Mouse (Mus musculus): ENCODE measurements around the gene Borcs6.

The Borcs6 gene

DNA sequence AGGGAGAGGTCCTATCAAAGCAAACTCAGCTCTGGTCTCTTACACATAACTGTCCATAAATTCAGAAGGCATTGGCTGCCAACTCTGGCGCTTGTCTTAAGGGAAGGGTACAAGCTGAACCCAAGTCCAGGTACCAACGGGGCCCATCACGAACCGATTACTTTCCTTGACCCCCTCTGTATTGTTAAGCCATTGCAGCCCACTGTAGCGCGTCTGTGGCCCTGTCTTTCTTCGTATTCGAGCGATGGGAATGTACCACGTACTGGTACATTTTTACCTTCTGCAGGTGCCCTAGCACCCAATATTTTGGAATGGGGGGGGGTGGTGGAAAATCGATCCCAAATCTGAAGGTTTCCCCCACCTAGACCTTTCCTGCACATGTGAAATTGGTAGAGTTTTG is 12.7 kb downstream of the Borcs6 start:
- Histone ChIP-seq H3K27me3 (ENCODE audit: control insufficient read depth, insufficient read depth, low read length, poor library complexity, severe bottlenecking) (no peaks in the 10 kb centered on the region), H3K36me3 (ENCODE audit: control insufficient read depth, insufficient read depth, low read length, poor library complexity, severe bottlenecking) (no peaks in the 10 kb centered on the region)
- no peak for DNase-seq (ENCODE audit: low read depth, low spot score)

DNA sequence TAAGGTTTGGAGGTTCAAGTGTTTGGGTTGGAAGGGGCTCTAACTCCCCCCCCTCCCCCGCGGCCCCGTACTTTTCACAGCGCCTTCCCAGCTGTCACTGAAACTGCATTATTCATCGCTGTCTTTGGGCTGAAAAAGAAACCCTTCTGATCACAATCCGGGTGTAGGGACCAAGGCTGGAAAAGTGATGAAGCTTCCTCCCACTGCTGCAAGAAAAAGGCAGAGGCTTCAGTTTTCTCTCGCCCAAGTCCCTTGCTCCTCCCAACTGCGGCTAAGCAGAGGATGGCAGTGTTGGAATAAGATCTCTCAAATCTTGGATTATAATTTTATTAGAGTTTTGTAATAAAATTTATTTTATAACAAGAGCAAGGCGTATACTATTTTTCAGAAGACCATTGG is 13.1 kb downstream of the Borcs6 start:
- Histone ChIP-seq H3K27me3 (ENCODE audit: control insufficient read depth, insufficient read depth, low read length, poor library complexity, severe bottlenecking) (no peaks in the 10 kb centered on the region), H3K36me3 (ENCODE audit: control insufficient read depth, insufficient read depth, low read length, poor library complexity, severe bottlenecking) (no peaks in the 10 kb centered on the region)
- DNase-seq (ENCODE audit: low read depth, low spot score) = no peak

DNA sequence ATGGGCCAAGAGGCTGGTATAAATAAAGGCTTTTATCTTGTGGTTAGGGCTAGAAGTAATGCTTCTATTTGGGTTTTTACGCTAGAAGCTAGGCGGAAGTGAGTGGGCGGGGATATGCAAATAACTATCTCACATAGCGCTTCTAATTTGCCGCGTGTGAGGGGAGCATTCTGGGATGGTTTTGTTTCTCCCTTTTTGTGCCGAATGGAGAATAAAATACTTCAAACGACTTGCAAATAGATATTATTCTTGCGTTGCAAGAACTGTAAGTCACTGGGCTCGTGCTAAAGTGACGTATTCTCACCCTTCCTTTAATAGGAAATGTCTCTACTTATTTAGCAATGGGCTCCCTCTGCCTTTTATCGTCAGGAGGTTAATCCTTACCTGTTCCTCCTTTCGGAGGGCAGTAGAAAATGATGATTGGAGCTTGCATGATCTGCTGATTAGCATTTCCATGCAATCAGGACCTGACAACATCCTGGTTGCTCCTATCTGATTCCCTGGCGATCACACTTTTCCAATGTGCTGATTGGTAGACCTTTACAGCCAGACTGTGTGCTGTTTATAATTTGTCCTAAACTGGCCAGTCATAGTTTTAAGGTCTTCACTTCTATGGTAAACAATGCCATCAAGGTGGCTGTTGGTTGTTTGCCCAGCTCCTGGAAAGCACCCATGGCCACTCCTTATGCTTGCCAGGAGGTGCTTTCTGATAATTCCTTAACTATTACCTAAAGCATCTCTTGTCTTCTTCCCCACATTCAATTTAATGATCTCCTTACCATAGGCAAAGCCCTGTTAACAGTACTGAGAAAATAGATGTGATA is 13.8 kb downstream of the Borcs6 start:
- peak; percentile 97 for DNase-seq (ENCODE audit: low read depth, low spot score)
- Histone ChIP-seq H3K27me3 (ENCODE audit: control insufficient read depth, insufficient read depth, low read length, poor library complexity, severe bottlenecking) (no peaks in the 10 kb centered on the region), H3K36me3 (ENCODE audit: control insufficient read depth, insufficient read depth, low read length, poor library complexity, severe bottlenecking) (no peaks in the 10 kb centered on the region)

DNA sequence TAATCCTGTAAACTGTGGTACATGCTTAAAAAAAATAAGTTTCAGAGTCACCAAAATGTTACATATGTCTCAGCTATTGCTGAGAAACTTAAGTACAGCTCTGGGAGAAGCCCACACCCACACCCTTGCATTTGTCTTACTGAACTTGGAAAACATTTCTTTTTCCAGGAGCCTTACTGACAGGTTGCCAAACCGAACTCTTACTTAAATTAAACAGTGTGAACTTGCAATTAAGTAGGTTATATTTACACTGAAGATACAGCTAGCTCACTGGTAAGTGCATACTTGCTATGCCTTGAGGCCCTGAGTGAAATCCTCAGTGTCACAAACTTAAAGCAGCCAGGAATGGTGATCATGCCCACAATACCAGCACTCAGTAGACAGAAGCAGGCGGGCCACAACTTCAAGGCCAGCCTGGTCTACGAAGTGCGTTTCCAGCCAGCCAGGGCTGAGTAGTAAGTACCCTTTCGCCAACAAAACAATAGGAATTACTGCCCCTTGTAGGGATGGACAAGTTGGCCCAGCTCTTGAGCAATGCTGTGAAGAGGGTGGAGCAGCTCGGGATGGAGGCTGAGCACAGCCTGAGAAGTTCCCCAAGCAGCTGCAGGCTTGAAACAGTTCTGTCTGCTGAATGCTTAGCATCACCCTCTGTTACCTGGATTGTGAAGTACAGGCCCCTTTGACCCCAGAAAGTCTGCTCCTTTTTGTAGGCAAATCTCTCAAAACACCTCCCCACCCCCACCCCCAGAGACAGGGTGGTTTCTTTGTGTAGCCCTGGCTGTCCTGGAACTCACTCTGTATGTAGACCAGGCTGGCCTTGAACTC is 14.6 kb downstream of the Borcs6 start:
- no peak for DNase-seq (ENCODE audit: low read depth, low spot score)
- Histone ChIP-seq H3K36me3 (ENCODE audit: control insufficient read depth, insufficient read depth, low read length, poor library complexity, severe bottlenecking) (no peaks in the 10 kb centered on the region), H3K27me3 (ENCODE audit: control insufficient read depth, insufficient read depth, low read length, poor library complexity, severe bottlenecking) (no peaks in the 10 kb centered on the region)

DNA sequence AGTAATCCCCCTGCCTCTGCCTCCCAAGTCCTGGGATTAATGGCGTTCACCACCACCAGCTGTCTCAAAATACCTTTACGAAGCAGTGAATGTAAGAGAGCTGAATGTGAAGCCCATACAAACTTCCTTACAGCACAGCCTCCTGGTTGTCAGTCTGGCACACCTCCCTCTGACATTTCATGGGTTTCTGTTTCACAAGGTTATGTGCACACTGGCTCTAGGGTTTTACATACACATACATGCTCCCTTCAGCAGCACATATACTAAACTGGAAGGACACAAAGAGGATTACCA is 15.2 kb downstream of the Borcs6 start:
- no peak for DNase-seq (ENCODE audit: low read depth, low spot score)
- Histone ChIP-seq H3K36me3 (ENCODE audit: control insufficient read depth, insufficient read depth, low read length, poor library complexity, severe bottlenecking) (no peaks in the 10 kb centered on the region), H3K27me3 (ENCODE audit: control insufficient read depth, insufficient read depth, low read length, poor library complexity, severe bottlenecking) (no peaks in the 10 kb centered on the region)

DNA sequence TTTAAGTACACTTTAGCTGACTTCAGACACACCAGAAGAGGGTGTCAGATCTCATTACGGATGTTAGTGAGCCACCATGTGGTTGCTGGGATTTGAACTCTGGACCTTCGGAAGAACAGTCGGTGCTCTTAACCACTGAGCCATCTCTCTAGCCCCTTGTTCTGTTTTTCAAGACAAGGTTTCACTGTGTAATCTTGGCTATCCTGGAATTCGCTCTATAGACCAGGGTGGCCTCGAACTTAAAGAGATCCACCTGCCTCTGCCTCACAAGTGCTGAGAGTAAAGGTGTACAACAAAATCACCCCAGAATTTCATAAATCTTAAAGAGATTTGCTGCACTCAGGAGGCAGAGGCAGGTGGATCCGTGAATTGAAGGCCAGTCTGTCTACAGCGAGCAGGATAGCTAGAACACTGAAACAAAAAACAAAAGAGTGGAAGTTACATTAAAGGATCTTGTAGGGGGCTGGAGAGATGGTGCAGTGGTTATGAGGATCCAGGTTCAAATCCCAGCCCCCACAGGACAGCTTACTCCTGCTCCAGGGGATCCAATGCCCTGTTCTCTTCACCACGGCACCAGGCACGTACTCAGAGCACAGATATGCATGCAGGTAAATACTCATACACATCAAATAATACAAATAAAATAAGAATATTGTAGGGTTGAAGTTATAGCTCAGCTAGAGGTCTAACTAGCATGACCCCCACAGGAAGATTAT is 16.4 kb downstream of the Borcs6 start:
- H3K36me3 ChIP-seq (ENCODE audit: control insufficient read depth, insufficient read depth, low read length, poor library complexity, severe bottlenecking) = no peaks in the 10 kb centered on the region
- DNase-seq (ENCODE audit: low read depth, low spot score) = no peak
- no peaks in the 10 kb centered on the region for H3K27me3 ChIP-seq (ENCODE audit: control insufficient read depth, insufficient read depth, low read length, poor library complexity, severe bottlenecking)

DNA sequence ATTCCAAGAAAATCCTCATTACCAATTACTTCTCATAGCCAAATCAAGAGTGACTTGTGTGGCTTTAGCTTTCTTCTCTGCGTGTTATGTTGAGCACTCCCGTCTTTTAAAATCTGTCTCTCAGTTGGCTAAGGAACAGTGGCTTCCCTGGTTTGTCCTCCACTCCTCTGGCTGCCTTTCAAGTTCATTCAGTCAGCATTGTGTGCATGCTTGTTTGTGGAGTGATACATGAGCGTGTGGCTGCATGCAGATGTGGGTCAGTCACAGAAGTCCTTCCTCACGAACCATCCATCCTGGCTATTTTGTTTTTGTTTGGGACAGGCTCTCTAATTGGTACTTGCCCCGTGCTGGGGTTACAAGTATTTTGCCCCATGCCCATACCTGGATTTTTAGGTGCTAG is 17.1 kb downstream of the Borcs6 start:
- no peaks in the 10 kb centered on the region for H3K36me3 ChIP-seq (ENCODE audit: control insufficient read depth, insufficient read depth, low read length, poor library complexity, severe bottlenecking)
- H3K27me3 ChIP-seq (ENCODE audit: control insufficient read depth, insufficient read depth, low read length, poor library complexity, severe bottlenecking) = no peaks in the 10 kb centered on the region
- DNase-seq (ENCODE audit: low read depth, low spot score) = no peak

DNA sequence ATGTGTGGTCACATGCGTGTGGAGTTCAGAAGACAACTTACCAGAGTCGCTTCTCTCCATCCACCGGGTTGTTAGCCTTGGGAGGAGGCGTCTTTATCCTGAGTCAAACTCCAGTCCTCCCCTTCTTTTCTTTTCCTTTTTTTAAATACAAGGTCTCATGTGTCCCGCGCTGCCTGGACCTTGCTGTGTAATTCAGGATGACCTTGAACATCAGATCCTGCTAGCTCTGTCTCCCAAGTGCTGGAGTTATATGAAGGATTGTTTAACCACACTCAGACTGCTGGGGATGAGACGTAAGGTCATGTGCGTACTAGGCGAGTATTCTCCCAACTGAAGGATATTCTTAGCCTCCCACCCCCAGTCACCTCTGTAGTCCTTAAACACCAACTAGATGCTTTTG is 17.8 kb downstream of the Borcs6 start:
- H3K36me3 ChIP-seq (ENCODE audit: control insufficient read depth, insufficient read depth, low read length, poor library complexity, severe bottlenecking) = no peaks in the 10 kb centered on the region
- no peaks in the 10 kb centered on the region for H3K27me3 ChIP-seq (ENCODE audit: control insufficient read depth, insufficient read depth, low read length, poor library complexity, severe bottlenecking)
- DNase-seq (ENCODE audit: low read depth, low spot score) = no peak

DNA sequence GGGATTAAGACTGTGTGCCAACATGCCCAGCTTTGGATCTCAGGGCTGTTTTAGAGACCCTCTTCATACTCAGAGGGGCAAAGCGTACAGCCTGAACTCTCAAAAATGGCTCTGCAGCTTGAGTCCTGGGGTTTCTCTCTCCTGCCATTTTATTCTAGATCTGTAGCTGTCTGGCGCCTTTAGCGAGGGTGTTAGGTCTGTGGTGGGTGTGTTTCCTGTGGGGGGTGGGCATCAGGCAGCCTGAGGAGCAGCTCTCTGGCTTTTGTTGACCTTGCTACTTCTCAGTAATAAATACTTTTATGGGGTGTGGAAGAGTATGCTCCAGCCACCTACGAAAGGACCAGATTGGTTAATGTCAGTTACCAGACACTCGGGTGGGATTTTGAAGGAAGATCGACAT is 18.5 kb downstream of the Borcs6 start:
- no peak for DNase-seq (ENCODE audit: low read depth, low spot score)
- H3K36me3 ChIP-seq (ENCODE audit: control insufficient read depth, insufficient read depth, low read length, poor library complexity, severe bottlenecking) = no peaks in the 10 kb centered on the region
- no peaks in the 10 kb centered on the region for H3K27me3 ChIP-seq (ENCODE audit: control insufficient read depth, insufficient read depth, low read length, poor library complexity, severe bottlenecking)

DNA sequence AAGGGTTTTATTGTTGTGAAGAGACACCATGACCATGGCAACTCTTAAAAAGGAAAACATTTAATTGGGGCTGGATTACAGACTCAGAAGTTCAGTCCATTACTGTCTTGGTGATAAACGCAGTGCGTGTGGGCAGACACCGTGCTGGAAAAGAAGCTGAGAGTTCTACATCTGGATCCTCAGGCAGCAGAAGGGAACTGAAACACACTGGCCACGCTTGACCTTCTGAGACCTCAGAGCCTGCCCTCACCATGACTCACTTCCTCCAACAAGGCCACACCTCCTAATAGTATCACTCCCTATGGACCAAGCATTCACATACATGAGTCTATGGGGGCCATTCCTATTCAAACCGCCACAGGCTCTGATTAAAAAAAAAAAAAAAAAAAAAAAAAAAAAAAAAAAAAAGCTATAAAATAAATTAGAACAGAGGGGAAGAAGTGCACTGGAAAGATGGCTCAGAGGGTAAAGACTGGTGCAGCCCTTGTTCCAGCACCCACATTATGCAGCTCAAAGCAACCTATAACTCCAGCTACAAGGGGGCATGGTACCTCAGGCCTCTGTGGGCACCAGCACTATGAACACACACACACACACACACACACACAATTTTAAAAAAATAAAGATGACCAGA is 19.4 kb downstream of the Borcs6 start:
- DNase-seq (ENCODE audit: low read depth, low spot score) = peak; percentile 90
- Histone ChIP-seq H3K27me3 (ENCODE audit: control insufficient read depth, insufficient read depth, low read length, poor library complexity, severe bottlenecking) (no peaks in the 10 kb centered on the region), H3K36me3 (ENCODE audit: control insufficient read depth, insufficient read depth, low read length, poor library complexity, severe bottlenecking) (no peaks in the 10 kb centered on the region)

DNA sequence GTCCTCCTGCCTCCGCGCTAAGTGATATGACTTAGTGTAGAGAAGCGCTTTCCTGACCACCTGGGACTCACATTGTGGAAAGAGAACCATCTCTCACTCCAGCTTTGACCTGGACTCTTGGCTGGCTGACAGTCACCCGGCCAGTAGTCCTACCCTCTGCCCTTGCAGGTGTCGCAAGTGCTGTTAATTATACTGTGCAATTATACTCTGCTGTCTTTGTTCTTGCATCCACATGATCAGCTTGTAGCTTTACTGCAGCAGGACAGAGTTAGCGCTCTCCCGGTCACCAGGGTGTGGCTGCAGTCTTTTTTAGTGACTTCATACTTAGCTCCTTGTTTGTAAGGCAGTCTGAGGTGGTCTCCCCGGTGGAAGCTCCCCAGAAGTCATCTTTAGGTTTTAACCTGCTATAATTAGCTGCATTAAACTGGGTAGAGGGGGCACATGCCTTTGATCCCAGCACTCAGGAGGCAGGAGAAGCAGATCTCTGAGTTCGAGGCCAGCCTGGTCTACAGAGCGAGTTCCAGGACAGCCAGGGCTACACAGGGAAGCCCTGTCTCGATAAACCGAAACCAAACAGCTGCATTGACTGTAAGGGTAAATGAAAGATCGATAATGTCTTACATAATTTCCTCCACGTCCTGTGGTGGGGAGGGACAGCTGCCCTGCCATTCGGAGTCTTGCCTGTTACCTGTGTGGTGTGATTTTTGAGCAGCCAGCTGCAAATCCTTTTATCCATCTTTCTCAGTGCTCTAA is 20.8 kb downstream of the Borcs6 start:
- Histone ChIP-seq H3K27me3 (ENCODE audit: control insufficient read depth, insufficient read depth, low read length, poor library complexity, severe bottlenecking) (no peaks in the 10 kb centered on the region), H3K36me3 (ENCODE audit: control insufficient read depth, insufficient read depth, low read length, poor library complexity, severe bottlenecking) (no peaks in the 10 kb centered on the region)
- DNase-seq (ENCODE audit: low read depth, low spot score) = no peak

DNA sequence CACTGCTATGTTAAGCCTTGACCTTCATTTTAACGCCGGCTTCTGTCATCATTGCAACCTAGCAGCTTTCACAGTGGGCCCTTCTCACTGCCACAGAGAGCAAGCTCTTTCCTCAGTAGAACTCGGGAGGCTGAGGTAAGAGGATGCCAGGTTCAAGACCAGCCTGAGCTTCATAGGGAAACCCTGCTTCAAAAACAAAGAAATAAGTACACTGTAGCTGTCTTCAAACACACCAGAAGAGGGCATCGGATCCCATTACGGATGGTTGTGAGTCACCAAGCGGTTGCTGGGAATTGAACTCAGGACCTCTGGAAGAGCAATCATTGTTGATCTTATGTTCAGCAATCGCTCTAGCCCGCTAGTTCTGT is 21.3 kb downstream of the Borcs6 start:
- Histone ChIP-seq H3K36me3 (ENCODE audit: control insufficient read depth, insufficient read depth, low read length, poor library complexity, severe bottlenecking) (no peaks in the 10 kb centered on the region), H3K27me3 (ENCODE audit: control insufficient read depth, insufficient read depth, low read length, poor library complexity, severe bottlenecking) (no peaks in the 10 kb centered on the region)
- DNase-seq (ENCODE audit: low read depth, low spot score) = no peak

DNA sequence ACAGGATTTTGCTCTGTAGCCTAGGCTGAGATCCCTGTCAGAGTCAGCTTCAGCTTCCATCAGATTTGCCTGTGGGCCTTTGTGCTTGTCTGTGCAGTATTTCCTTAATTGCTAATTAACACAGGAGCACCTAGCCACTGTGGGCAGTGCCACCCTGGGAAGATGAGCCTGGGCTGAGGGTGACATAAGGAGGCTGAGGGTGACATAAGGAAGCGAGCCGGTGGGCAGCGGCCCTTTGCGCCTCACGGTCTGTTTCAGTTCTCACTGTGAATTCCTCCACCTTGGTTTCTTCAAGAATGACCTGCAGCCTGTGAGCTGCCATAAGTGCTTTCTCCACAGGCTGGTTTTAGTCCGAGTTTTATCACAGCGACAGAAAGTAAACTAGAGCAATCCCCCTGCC is 22.1 kb downstream of the Borcs6 start:
- peak; percentile 27 for DNase-seq (ENCODE audit: low read depth, low spot score)
- H3K27me3 ChIP-seq (ENCODE audit: control insufficient read depth, insufficient read depth, low read length, poor library complexity, severe bottlenecking) = no peaks in the 10 kb centered on the region
- H3K36me3 ChIP-seq (ENCODE audit: control insufficient read depth, insufficient read depth, low read length, poor library complexity, severe bottlenecking) = no peaks in the 10 kb centered on the region

DNA sequence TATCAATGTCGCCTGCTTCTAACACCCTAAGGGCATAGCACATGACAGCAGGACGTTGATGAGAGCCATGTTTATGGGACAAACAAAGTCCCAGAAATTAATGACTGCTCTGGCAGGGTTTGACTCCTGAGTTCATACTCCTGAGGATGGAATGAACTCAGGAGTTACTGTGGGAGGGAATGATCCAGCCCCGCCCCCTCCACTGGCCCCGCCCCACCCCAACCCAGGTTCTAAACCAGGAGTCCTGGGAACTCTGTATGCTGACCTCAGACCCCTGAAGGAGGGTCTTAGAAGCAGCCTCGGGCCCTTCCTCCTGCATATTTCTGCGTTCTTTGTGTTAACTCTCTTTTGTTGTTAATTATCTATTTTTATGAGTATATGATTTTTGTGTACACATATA is 26.1 kb downstream of the Borcs6 start:
- Histone ChIP-seq H3K27me3 (ENCODE audit: control insufficient read depth, insufficient read depth, low read length, poor library complexity, severe bottlenecking) (no peaks in the 10 kb centered on the region), H3K36me3 (ENCODE audit: control insufficient read depth, insufficient read depth, low read length, poor library complexity, severe bottlenecking) (peaks cover 7% of the 10 kb centered on the region)
- DNase-seq (ENCODE audit: low read depth, low spot score) = no peak
